Mouse (Mus musculus) lung, postnatal 10 days (tissue): ENCODE measurements around the gene Ager.

Experiments
- DNase-seq: peaks from one replicate; pipeline ENCODE4 v3.0.0; 2021

Ager gene

DNA sequence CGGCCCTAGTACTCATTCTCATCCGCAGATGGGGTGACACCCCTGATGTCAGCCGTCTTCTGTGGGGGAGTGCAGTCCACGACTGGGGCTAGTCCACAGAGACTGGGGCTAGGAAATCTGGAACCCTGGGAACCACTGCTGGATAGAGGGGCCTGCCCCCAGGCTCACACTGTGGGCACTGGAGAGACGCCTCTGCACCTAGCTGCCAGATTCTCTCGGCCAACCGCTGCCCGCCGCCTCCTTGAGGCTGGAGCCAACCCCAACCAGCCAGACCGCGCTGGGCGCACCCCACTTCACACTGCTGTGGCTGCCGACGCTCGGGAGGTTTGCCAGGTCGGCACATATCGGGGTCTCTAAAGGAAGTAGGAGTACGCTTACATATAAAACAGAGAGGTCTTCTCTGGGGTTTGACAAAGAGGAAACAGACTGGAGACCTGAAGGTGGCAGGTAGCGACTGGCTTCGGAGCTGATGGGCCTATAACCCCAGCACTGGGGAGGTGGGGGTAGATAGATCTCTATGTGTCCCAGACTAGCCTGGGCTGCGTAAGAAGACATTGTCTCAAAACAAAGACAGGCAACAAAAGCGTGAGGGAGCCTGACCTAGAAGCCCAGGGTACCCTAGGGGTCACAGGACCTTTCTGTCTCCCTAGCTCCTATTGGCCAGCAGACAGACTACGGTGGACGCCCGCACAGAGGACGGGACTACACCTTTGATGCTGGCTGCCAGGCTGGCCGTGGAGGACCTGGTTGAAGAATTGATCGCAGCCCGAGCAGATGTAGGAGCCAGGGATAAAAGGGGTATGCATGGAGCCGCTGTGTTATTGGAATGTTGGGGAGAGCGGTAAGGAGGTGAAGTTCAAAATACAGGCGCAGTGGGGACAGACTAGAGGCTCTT lies 11.5 kb upstream of the Ager start:
- DNase-seq, result no peak

DNA sequence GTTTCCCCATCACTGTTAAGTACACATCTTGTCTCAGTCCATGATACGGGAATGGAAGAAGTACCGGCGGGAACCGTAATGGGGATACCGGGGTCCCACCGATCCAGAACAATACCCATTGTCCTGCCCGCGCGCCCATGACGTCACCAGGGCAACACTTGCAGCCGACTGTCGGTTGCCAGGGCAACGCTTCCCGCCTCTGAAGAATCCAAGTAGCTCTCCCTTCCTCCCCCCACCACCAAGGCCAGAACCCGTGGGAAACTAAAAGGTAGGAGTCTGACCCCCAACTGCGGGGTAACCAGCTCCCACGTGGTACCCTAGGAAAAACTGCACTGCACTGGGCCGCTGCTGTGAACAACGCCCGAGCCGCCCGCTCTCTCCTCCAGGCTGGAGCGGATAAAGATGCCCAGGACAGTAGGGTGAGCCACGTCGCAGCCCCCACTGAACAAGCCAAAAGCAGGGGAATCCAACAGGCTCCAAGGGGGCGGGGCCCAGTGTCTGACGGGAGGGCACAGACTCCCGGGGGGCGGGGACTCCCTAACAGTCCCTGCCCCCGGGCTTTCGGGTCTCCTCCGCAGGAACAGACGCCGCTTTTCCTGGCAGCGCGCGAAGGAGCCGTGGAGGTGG lies 10.8 kb upstream of the Ager start:
- DNase-seq, result peak; percentile 94

DNA sequence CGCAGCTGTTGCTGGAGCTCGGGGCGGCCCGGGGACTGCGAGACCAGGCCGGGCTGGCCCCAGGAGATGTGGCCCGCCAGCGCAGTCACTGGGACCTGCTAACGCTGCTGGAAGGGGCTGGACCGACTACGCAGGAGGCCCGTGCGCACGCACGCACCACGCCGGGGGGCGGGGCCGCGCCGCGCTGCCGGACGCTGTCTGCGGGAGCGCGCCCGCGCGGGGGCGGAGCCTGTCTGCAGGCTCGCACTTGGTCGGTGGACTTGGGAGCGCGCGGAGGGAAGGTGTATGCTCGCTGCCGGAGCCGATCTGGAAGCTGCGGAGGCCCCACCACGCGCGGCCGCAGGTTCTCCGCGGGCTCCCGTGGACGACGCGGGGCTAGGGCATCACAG lies 10.2 kb upstream of the Ager start:
- DNase-seq, result peak; percentile 97

DNA sequence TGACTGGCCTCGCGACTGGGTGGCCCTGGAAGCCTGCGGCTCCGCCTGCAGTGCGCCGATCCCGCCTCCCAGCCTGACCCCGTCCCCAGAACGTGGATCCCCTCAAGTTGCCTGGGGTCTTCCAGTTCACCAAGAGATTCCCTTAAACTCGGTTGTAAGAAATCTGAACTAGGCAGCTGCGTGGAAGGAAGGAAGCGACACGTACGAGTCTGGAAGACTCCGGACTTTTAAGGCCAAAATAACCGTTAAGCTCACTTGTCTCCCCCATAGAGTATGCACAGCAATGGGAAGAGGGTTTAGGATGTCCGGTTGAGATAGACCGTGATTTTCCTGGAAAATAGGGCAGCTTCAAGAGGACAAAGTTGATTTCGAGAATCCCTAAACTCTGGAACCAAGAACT lies 9.8 kb upstream of the Ager start:
- no peak for DNase-seq

DNA sequence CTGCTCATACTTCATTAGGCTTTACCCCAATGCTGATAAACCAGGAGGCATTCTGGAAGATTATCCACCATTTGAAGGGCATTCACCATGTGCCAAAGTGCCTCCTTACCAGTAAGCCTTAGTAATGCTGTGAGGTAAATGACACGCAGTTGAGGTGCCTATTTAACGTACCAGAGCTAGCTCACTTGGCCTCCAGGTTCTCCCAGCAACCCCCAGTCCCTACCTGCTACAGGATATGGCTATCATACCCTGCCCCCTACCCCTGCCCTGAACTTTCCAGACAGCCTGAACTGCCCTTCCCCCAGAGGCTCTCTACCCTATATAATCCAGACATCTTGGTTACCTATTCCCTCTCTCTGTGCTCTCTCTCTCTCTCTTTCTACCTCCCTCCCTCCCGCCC lies 8.9 kb upstream of the Ager start:
- no peak for DNase-seq

DNA sequence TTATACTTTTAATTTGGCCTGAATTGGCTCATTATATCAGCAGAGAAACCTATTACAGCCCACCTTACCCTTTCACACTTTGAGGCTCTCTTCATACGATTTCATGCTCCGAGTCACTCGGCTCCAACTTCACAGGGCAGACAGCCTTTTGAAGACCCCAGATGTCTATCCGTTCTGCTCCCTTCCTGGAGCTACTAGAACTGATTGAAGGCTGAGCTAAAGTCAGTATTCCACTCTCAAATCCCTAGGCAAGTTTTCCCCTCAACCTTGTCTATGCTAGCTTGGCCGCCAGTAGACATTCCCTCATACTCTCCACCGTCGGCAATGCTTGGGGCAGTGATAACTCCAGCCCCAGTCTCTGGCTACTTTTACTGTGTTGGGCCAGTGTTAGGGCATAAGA lies 8.5 kb upstream of the Ager start:
- DNase-seq, result no peak

DNA sequence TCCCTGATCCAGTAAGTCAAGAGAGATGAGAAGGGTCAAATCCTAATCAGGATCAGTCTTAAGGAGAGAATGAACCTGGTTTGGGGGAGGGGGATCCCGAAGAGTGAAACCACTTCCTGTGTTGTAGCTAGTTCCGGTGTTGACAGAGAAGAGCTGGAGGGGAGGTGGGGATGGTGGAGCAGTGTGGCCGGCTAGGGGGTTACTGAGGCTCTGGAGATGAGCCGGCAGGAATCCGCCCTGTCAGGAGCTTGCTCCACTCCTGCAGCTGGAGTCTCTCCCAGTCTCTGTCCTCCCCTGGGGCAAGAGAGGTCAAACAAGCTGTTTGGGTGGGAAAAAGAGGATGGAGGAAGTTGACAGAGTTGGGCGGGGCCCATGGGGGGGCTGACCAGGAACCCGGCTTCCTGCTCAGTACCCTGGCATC lies 8.0 kb upstream of the Ager start, which contains the start of gene Gpsm3:
TSS of gene Gpsm3 (plus strand) at position 126 of the 421 bp plus-strand sequence.
- peak; percentile 88 for DNase-seq

DNA sequence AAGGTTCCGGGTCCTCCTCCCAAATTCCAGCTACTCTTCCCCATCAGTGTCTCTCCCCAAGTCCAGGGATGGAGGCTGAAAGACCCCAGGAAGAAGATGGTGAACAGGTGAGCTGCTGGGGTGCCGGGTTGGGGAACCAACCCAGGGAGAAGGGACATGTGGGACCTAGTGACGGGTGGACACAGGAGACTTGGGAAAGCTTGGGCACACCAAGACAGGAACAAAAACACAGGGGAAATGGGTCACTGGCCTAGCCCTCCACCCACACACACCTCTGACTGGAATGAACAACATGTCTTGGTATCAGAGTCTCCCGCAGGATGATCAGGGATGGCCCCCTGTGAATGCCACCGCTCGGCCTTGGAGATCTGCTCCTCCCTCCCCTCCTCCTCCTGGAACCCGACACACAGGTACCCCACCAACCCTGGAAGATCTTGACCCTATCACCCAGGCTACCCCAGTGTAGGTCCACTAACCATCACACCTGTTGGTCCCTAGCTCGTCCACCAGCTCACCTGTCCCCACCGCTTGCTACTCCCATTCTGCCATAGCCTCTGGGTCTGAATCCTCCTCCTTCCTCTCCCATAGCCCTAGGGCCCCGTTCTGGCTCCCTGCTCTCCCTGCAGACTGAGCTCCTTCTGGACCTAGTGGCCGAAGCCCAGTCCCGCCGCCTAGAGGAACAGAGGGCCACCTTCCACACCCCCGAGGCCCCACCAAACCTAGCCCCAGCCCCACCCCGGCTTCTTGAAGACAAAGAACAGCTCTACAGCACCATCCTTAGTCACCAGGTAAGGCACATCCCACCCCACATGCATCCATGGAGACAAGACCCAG lies 7.3 kb upstream of the Ager start:
- DNase-seq, result no peak

DNA sequence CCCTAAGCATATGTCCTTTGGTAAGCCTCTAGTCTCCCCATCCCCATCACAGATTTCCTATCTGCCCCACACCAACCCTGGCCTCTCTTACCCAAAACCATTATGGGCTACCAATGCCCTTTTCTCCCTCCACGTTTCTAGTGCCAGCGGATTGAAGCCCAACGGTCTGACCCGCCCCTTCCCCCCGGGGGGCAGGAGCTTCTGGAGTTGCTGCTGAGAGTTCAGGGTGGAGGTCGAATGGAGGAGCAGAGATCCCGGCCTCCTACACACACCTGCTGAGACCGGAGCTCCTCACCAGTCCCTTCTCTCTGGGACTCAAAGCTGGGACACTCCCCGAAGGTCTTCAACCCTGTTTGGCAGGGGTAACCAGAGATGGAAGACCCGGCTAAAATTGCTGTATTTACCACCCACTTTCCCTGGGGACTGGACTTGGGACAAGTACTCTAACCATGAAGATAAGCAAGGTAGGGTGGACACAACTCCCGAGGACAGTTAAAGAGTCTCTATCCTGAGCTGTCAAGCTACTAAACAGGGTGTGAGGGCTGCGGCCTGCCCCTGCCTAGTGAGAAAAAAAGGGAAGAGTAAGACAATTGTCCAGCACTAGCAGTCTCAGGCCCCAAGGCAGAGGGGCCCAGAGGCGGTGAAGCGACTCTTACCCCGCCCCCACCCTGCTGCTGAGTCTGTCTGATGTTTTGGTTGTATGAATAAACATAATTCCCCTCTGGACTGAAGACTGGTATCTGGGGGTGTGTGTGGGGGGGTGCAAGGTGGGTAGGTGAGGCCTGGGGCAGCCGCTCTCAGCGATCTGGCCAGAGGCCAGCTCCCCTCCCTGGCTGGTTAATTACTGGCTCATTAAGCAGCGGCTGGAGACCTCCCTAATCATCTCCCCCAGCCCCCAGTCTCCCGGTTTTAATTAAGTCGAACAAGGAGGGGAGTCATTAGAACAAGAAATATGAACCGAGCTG lies 6.4 kb upstream of the Ager start, which contains the start of gene Pbx2:
TSS of gene Pbx2 (plus strand) at position 238 of the 965 bp plus-strand sequence.
- DNase-seq, result peak; percentile 49

DNA sequence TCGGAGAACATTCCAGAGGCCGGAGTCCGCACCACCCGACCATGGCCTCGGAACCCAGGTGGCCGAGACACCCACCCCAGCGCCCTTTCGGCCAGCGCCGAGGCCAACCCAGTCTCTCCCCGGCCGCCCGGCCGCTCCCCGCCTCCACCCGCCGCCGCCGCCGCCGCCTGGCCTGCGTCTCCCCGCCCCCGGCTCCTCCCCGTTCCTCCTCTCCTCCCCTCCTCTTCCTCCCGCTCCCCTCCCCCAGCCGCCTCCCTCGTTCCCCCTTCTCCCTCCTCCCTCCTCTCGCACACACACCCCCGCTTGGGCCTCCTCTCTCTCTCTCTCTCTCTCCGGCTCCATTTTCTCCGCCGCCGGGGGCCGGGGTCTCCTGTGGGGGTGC lies 5.7 kb upstream of the Ager start:
- peak; percentile 96 for DNase-seq

DNA sequence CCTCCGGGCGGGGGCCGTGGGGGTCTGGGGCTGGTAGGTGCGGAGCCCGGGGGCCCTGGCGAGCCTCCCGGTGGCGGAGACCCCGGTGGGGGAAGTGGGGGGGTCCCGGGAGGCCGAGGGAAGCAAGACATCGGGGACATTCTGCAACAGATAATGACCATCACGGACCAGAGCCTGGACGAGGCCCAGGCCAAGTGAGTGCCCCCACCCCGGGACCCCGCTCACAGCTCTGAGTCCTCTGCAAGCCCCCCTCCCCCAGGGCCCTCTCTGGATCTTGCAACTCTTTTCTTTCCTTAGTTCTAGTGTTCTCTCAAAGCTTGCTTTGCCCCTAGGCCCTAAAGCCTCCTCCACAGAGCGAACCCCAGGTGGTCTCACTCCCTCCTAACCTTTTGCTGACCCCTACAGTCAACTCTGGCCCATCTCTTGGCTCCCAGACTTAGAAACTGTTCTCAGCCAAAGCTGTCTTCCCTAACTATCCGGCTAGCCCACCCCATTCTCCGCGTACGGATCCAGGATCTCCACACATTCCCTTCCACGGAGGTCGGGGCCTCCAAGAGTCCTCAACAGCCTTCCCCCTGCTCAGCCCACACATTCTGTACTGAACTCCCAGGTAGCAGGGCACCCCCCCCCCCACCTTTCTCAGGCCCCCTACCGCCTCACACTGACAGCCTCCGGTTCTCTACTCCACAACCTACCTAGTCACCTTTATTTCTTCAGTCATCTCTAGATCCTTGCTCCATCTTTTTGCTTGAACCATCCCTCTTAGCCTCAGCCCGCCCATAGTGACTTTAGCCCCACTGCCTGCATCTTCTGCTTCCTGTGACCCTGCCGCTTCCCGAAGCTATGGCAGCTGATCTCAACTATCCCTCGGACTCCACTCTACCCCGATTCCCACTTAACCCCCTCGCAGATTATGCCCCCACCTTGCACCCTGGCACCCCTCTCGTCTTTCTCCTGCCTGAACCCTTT lies 4.8 kb upstream of the Ager start:
- peak; percentile 61 for DNase-seq

DNA sequence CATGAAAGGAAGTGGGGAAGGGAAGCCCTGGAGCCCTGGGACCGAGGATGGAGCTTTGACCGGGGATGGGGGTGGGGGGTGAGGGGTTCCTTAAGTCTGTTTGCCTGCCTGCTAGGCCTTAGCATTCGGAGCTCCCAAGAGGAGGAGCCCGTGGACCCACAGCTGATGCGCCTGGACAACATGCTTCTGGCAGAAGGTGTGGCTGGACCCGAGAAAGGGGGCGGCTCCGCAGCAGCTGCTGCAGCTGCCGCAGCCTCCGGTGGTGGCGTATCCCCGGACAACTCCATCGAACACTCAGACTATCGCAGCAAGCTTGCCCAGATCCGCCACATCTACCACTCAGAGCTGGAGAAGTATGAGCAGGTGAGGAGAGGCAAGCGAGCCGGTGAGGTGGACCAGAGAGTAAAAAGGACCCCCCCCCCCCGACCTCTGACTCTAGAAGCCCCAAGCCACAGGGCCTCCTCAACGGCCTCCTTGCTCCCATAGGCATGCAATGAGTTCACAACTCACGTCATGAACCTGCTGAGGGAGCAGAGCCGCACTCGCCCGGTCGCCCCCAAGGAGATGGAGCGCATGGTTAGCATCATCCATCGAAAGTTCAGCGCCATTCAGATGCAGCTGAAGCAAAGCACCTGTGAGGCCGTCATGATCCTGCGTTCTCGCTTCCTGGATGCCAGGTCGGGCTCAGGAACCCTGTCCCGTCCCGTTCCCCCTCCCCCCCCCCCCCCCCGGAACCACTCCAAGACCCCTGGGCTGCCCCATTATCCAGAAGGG lies 3.7 kb upstream of the Ager start:
- peak; percentile 70 for DNase-seq

DNA sequence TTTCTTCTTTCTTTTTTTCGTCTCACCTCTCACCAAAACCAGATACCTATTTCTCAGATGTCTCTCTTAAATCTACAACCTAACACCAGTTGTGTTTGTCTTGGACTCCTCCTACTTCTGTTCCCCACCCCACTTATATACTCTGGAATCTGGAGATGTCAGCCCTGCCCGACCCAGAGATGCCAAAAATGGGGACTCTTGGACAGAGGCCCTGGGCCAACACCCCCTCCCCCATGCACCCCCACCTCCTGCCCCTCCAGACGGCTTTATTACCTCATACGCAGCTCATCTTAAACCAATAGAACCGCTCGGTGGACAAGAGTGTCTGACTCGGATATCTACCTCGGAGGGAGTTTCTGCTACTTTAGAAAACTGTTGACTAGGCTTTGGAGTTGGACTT lies 1.6 kb upstream of the Ager start:
- no peak for DNase-seq

DNA sequence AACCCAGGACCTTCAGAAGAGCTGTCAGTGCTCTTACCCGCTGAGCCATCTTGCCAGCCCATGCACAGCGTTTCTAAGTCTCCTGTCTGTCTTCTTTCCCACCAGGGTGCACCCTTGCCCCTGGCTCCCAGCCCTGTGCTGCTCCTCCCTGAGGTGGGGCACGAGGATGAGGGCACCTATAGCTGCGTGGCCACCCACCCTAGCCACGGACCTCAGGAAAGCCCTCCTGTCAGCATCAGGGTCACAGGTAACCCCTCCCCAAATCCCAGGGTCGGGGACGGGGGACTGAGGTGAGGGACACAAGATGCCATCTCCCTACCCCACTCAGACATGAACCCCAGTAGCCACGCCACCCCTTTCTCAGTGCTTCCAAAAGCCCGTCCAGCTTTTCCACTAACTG lies 2.2 kb downstream of the Ager start:
- DNase-seq, result no peak

DNA sequence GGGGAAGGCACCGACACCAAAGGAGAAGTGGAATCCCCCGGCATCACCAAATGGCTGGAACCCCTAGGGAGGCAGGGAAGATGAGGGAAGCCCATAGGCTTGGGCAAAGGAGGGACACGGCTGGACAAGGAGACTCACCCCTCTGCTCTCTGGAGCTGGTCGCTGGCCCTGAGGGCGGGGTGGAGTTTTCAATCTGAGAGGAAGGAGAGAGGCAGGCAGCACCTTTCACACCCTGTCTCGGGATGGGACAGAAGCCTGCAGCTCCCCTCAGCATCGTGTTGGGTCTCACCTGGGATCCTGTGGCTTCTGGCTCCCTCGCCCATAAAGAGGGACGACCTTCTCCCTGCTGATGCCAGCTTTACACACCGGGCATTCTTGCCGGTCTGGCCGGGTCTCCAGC lies 4.1 kb downstream of the Ager start:
- DNase-seq, result no peak

DNA sequence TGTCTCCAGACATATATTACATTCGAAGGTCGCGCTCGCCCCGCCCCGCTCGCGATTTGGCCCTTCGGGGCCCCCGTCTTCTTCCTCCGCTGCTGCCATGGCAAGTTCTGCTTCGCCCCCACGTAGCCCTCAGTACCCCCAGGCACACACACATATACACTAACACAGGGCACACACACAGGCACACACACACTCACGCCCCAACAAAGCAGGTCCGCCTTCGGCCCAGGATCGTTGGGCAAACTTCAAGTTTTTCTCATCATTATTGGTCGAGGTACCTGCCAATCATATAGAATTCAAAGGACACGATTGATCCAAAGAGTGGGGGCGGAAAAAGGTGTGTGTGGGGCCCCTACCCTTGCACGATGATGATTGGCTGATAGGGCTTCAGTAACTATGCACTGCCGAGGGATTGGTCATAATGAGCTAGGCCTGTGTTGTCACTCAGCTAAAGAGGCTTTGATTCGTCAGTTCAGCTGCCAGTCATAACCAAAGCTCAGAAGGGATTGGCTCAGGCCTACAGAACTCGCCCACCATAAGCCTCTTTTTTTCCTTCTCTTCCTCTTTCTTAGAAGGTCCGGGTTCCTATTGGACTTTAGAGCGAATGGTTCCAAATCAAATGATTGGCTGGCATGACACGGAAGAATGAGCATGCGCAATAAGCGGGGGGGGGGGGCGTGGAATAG lies 5.9 kb downstream of the Ager start, which contains the start of gene Rnf5:
TSS of gene Rnf5 (minus strand) at position 316 of the 686 bp plus-strand sequence.
- peak; percentile 100 for DNase-seq

DNA sequence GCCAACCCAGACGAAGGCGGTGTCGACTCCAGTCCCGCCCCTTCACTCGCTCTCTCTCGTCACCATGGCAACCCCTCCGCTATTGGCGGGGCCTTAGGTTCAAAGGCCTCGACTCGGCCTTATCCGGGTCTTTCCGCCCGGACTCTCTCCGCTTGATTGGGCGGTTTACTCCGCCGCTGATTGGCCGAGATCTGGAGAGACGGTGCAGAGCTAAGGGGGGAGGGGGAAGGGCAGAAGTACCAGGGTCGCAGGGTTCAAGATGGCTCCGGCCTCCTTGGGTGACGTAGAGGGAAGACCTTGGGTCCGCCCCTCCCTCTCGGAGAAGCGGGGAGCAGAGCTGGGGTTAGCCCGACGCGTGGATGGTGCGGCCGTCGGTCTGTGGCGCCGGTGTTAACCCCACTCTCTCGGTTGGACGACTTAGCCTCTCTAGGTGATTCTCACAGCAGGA lies 6.4 kb downstream of the Ager start, which contains the start of gene Agpat1:
TSS of gene Agpat1 (plus strand) at position 202 of the 448 bp plus-strand sequence.
- peak; percentile 99 for DNase-seq

DNA sequence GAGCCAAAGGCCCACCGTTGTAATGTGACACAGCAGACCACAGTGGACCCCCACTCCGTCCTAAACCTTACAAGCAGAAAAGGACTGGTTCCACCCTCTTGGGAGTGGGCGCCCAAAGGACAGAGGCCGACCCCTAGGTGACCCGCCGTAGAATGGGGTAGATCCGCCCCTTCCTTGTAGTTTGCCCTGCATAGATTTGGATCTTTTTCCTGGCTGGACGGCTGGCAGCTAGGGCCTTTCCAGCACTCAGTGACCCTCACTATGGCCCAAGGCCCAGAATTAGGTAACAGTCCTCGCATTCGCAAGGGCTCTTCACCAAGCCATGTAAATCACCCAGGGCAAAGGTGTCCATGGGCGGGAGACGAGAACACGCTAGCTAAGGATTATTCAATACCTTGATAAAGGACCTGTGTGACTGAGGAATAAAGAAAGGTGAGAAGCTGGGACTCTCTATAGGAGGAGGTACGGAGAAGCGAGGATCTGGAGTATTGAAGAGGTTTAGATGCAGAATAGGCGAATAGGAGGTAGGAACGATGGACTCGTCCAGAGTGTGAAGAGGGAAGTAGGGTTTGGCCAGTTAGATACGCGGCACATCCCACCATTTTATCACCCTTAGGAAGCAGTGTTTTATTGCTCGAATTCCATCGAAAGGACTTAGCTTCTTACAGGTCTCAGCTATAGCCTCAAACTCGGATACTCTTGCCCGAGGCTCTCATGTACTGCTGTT lies 7.0 kb downstream of the Ager start:
- DNase-seq, result peak; percentile 77
